Mouse (Mus musculus): ENCODE measurements around the gene Gm17387. TPM values are rescaled to one million over a fixed set of nuclear protein-coding genes. Genes with fewer than 3 reads are reported as not detected.
A peak's percentile ranks its signal among the peaks of the same experiment; 100 is the strongest.
"Not testable (repeated sequence)": the region's sequence is repeated elsewhere in the genome, so short reads cannot be mapped to it uniquely, and the experiment has no call there.

Gm17387 gene
- polyA plus RNA-seq, 1 experiment from 2014 or later, result not detected

DNA sequence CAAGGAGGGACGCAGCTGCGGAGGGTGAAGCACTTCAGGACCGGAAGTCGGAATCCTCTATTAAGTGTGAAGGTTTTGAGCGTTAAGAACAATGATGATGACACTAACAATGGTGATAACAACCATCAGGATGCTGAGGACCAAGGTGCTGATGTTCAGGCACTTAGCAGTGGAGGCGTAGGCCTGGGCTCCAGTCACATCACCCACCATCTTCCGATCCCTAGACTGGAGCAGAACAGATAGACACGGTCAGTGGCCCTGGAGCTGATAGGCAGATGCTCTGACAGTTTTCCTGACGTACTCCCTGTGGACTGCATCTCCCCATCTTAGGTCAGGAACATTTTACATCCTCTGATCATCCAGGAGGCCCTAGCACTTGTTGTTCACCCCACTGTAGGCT is 19.3 kb upstream of the Gm17387 start:
- no peaks in the 10 kb centered on the region for H3K27me3 ChIP-seq (replicated peaks; ENCODE audit: control insufficient read depth, insufficient read depth, low read length)
- 78% methylated on average over 9 of the region's 9 CpGs for WGBS

DNA sequence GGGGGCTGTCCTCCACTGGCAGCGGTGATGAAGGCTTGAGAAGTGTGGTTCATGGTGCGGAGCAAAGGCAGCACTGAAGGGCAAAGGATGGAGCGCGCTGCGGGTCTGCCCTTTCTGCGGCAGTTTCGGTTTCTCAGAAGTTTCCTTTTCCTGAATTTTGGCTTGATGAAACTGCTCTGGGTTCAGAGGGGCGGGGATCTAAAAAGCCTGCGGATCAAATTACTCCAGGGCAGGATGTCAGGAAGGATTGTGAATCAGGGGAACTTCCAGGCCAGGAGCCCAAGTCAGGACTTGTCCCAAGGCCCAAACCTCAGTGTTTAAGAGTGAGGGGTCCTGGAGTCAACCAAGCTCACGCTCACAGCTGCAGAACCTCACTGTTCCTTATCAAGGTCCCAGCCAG is 18.3 kb upstream of the Gm17387 start, which contains the start of gene Ifitm3:
Gene Ifitm3 (minus strand): TSS at position 178 of the 400 bp plus-strand sequence.
- WGBS, result 14% methylated on average over 10 of the region's 10 CpGs
- ATAC-seq (replicated peaks; ENCODE audit: low FRiP score), result no peak
- Histone ChIP-seq H3K4me3 (ENCODE audit: low read depth, low read length) (peak within 1 kb of the TSS; percentile 38), H3K9ac (ENCODE audit: low read depth, low read length) (peak within 1 kb of the TSS; percentile 42), H3K4me2 (peak within 1 kb of the TSS; percentile 61), H3K36me3 (ENCODE audit: control insufficient read depth, insufficient read depth, low read length) (no peaks in the 10 kb centered on the region), H3K4me1 (replicated peaks; ENCODE audit: control insufficient read depth, insufficient read depth, low read length) (peaks cover 29% of the 10 kb centered on the region), H3K27ac (ENCODE audit: low read depth, low read length) (0 out of 2 replicates have a peak within 1 kb of the TSS, but pooled peaks have one; percentile 26), H3K27me3 (replicated peaks; ENCODE audit: control insufficient read depth, insufficient read depth, low read length) (no peaks in the 10 kb centered on the region), H3K9me3 (ENCODE audit: control insufficient read depth, low read length) (no peaks in the 10 kb centered on the region)
- no peak for DNase-seq (ENCODE audit: low spot score)

More for the DNA sequence above, 19.3 kb upstream of the Gm17387 start:
- no peak for DNase-seq (ENCODE audit: low spot score)
- Histone ChIP-seq H3K4me3 (ENCODE audit: low read depth, low read length) (no peak overlapping the region), H3K4me1 (replicated peaks; ENCODE audit: control insufficient read depth, insufficient read depth, low read length) (peaks cover 29% of the 10 kb centered on the region), H3K36me3 (ENCODE audit: control insufficient read depth, insufficient read depth, low read length) (no peaks in the 10 kb centered on the region), H3K27ac (ENCODE audit: low read depth, low read length) (no peak overlapping the region), H3K9ac (ENCODE audit: low read depth, low read length) (no peak overlapping the region), H3K4me2 (peak overlapping the region; percentile 61), H3K9me3 (ENCODE audit: control insufficient read depth, low read length) (no peaks in the 10 kb centered on the region)
- ATAC-seq (replicated peaks; ENCODE audit: low FRiP score), result no peak

DNA sequence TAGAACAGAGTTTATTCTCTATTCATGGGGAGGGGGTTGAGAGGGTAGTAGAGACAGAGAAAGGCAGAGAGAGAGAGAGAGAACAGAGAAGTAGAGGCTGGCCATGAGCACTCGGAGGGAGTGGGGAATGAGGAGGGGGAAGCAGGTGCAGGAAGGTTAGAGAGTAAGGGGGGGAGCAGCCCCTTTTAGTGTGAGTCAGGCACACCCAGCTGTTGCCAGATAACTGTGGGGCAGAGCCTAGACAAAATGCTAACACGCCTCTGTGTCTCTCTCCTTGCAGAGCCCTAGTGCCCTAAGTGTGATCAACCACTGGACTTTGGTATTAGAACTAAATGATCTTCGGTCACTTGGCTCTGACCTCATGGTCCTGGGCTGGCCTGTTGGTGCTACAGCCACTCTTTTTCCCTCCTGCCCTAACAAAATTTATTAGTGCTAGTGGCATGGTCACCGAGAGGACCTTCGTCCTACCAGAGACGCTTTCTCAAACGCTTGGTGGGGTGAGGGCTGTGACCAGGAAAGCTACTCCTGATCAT is 17.6 kb upstream of the Gm17387 start:
- Histone ChIP-seq H3K4me3 (ENCODE audit: low read depth, low read length) (no peak overlapping the region), H3K4me2 (peak overlapping the region; percentile 8), H3K36me3 (ENCODE audit: control insufficient read depth, insufficient read depth, low read length) (no peaks in the 10 kb centered on the region), H3K9me3 (ENCODE audit: control insufficient read depth, low read length) (no peaks in the 10 kb centered on the region), H3K9ac (ENCODE audit: low read depth, low read length) (no peak overlapping the region; the same call in 1 of the 2 replicates), H3K27me3 (replicated peaks; ENCODE audit: control insufficient read depth, insufficient read depth, low read length) (no peaks in the 10 kb centered on the region), H3K4me1 (replicated peaks; ENCODE audit: control insufficient read depth, insufficient read depth, low read length) (peaks cover 29% of the 10 kb centered on the region), H3K27ac (ENCODE audit: low read depth, low read length) (0 out of 2 replicates have a peak overlapping the region, but pooled peaks have one; percentile 26)
- WGBS, result 71% methylated on average over 7 of the region's 7 CpGs
- peak; percentile 59 for ATAC-seq (replicated peaks; ENCODE audit: low FRiP score)
- DNase-seq (ENCODE audit: low spot score), result no peak

DNA sequence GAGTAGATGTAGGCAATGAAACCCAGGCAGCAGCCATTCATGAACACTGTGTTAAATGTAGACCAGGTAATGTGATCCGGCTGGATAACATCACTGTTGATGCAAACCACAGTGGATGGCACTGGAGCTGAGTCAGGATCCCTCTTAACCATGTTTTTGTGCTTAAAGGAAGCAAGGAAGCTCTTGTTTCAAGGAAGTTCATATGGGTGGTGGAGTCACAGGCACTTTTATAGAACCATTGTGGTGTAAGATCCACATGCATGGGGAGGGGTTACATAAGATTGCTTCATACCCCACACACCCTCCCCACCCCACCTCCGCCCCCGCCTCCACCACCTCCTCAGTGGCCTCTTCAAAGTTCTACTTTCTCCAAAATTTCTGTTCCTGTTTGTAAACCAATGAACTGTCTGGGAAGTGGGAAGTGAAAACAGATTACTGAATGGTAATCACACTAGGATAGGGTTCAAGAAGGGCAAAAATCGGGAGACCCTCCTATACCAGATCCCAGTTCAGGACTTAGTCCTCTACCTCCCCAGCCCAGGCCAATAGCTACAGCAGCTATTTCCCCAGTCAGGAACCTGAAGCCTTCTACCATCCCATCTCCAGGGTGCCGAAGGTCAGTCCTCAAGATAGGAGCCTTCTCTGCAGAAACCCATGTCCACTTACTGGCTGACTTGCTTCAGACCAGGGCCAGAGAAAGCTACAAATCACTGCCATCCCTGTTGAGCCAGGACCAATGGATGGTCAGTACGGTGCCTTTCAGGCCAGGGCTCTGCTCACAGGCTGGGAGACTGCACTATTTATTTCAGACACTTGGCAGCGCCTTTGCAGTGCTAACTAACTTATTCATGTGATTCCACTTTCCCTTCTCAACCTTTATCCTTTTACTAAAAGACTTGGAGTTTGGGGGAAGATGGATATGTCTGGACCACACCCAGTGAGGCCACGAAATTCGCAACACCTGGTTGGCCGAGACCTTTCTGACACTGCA is 11.9 kb upstream of the Gm17387 start:
- H3K27ac ChIP-seq (ENCODE audit: low read depth, low read length), result no peak overlapping the region
- H3K4me1 ChIP-seq (replicated peaks; ENCODE audit: control insufficient read depth, insufficient read depth, low read length), result peaks cover under 1% of the 10 kb centered on the region; the same call in 1 of the 2 replicates
- H3K9me3 ChIP-seq (ENCODE audit: control insufficient read depth, low read length), result no peaks in the 10 kb centered on the region
- H3K27me3 ChIP-seq (replicated peaks; ENCODE audit: control insufficient read depth, insufficient read depth, low read length), result no peaks in the 10 kb centered on the region
- DNase-seq (ENCODE audit: low spot score), result no peak
- no peak overlapping the region for H3K4me3 ChIP-seq (ENCODE audit: low read depth, low read length)
- WGBS, result 76% methylated on average over 10 of the region's 10 CpGs
- no peak overlapping the region for H3K4me2 ChIP-seq
- no peaks in the 10 kb centered on the region for H3K36me3 ChIP-seq (ENCODE audit: control insufficient read depth, insufficient read depth, low read length)
- no peak for ATAC-seq (replicated peaks; ENCODE audit: low FRiP score)
- no peak overlapping the region for H3K9ac ChIP-seq (ENCODE audit: low read depth, low read length)

DNA sequence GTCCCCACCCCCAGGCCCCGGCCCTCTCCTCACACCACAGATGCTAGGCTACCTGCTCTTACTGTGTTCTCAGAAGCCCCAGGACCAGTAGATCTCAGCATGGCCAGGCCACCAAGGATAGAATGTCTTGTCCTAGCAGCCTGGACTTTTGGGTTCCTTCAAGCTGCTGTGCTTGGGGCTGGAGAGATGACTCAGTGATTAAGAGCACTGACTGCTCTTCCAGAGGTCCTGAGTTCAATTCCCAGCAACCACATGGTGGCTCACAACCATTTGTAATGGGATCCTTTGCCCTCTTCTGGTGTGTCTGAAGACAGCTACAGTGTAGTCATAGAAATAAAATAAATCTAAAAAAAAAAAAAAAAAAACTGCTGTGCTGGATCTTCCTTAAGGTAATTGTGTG is 11.1 kb upstream of the Gm17387 start, which contains the start of gene Ifitm6:
Gene Ifitm6 (minus strand): TSS at position 101 of the 400 bp plus-strand sequence.
- 95% methylated on average over 1 of the region's 1 CpGs for WGBS
- not testable (repeated sequence) for H3K9ac ChIP-seq (ENCODE audit: low read depth, low read length); H3K4me3 ChIP-seq (ENCODE audit: low read depth, low read length)

DNA sequence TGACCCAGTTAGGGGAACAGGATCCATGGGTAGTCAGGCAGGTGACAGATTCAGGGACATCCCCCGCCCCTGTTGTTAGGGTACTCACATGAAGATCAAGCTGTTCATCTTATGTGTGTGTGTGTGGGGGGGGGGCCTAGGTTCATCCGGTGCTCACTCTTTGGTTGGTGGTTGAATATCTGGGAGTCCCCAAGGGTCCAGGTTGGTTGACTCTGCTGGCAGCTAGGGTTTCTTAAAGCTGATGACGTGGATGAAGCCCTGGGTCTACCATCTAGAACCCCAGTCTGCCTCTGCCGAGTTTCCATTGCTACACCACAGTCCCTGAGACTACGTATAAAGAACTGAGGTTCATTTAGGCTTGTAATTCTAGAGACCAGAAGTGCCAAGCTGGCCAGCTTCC is 9.9 kb upstream of the Gm17387 start:
- no peaks in the 10 kb centered on the region for H3K4me1 ChIP-seq (replicated peaks; ENCODE audit: control insufficient read depth, insufficient read depth, low read length)
- DNase-seq (ENCODE audit: low spot score) (no peak), ATAC-seq (replicated peaks; ENCODE audit: low FRiP score) (no peak)
- no peak overlapping the region for H3K27ac ChIP-seq (ENCODE audit: low read depth, low read length)
- no peaks in the 10 kb centered on the region for H3K27me3 ChIP-seq (replicated peaks; ENCODE audit: control insufficient read depth, insufficient read depth, low read length)
- H3K9me3 ChIP-seq (ENCODE audit: control insufficient read depth, low read length), result no peaks in the 10 kb centered on the region
- 84% methylated on average over 5 of the region's 5 CpGs for WGBS
- H3K36me3 ChIP-seq (ENCODE audit: control insufficient read depth, insufficient read depth, low read length), result no peaks in the 10 kb centered on the region
- H3K4me3 ChIP-seq (ENCODE audit: low read depth, low read length), result no peak overlapping the region
- no peak overlapping the region for H3K4me2 ChIP-seq
- H3K9ac ChIP-seq (ENCODE audit: low read depth, low read length), result no peak overlapping the region

More for the DNA sequence above, 11.1 kb upstream of the Gm17387 start, which contains the start of gene Ifitm6:
- not testable (repeated sequence) for DNase-seq (ENCODE audit: low spot score); ATAC-seq (replicated peaks; ENCODE audit: low FRiP score); H3K9me3 ChIP-seq (ENCODE audit: control insufficient read depth, low read length); H3K27ac ChIP-seq (ENCODE audit: low read depth, low read length); H3K4me1 ChIP-seq (replicated peaks; ENCODE audit: control insufficient read depth, insufficient read depth, low read length); H3K27me3 ChIP-seq (replicated peaks; ENCODE audit: control insufficient read depth, insufficient read depth, low read length); H3K36me3 ChIP-seq (ENCODE audit: control insufficient read depth, insufficient read depth, low read length); H3K4me2 ChIP-seq

DNA sequence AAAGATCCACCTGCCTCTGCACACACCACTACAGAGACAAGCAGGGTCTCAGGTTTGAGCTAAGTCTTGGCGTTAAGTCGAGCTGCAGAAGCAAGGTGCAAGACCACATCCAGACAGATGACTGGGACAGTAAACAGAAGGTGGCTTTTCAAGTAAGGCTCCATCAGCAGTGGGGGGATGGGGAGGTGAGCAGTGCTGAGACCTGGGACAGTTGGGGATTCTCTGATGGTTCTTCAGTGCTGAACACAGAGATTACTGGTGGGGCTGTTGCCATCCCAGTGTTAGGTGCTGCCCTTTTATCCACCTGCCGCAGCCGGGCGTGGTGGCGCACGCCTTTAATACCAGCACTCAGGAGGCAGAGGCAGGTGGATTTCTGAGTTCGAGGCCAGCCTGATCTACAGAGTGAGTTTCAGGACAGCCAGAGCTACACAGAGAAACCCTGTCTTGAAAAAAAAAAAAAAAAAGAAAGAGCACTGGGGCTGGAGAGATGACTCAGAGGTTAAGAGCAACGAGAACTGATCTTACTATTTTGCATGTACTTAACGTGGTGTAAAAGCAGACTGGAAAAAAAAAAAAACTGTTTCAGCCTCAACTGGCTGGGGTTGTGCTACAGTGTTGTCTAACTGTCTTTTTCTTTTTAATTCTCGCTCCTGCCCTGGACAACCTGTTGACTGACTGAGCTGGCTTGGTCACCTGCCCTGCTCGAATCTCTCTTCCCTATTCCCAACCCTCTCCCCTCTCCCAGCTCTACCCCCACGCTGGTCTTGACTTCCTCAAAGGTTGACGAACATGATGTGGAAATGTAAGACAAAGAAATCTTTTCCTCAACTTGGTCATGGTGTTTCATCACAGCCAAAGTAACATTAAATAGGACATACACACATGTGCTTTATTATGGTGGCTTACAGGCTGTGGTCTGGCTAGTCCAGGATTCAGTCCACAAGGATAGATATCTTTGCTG is 7.2 kb upstream of the Gm17387 start:
- Histone ChIP-seq H3K4me3 (ENCODE audit: low read depth, low read length) (no peak overlapping the region), H3K9me3 (ENCODE audit: control insufficient read depth, low read length) (no peaks in the 10 kb centered on the region), H3K4me1 (replicated peaks; ENCODE audit: control insufficient read depth, insufficient read depth, low read length) (peaks cover 6% of the 10 kb centered on the region; the same call in 1 of the 2 replicates), H3K4me2 (no peak overlapping the region), H3K27ac (ENCODE audit: low read depth, low read length) (no peak overlapping the region), H3K9ac (ENCODE audit: low read depth, low read length) (no peak overlapping the region), H3K36me3 (ENCODE audit: control insufficient read depth, insufficient read depth, low read length) (no peaks in the 10 kb centered on the region), H3K27me3 (replicated peaks; ENCODE audit: control insufficient read depth, insufficient read depth, low read length) (no peaks in the 10 kb centered on the region)
- 67% methylated on average over 14 of the region's 14 CpGs for WGBS
- ATAC-seq (replicated peaks; ENCODE audit: low FRiP score) (no peak), DNase-seq (ENCODE audit: low spot score) (no peak)

Data from liver, embryonic 11.5 days (tissue).